Mouse (Mus musculus) heart, postnatal 36 days (tissue): ENCODE data around the gene Otub1. TPM values are rescaled to one million over a fixed set of nuclear protein-coding genes. Genes with fewer than 3 reads are reported as not detected.
A peak's percentile ranks its signal among the peaks of the same experiment; 100 is the strongest.

ENCODE experiments used
- DNase-seq, 2 experiments: peaks; one replicate each; pipeline ENCODE4 v3.0.0; 2021 to 2022
- intact Hi-C: fragments of 180-260 bp; cut with DNase I; formaldehyde crosslinking; loops from one replicate; pipeline ENCODE4 v1.15.1; 2025
- total RNA-seq, 2 experiments: library from RNA; stranded (reverse); gene quantifications; 2 replicates each; pipeline ENCODE4 v1.2.3; 2021

Gene Otub1
- total RNA-seq, result 10 to 100 TPM; 72.2 to 72.6 TPM

DNA sequence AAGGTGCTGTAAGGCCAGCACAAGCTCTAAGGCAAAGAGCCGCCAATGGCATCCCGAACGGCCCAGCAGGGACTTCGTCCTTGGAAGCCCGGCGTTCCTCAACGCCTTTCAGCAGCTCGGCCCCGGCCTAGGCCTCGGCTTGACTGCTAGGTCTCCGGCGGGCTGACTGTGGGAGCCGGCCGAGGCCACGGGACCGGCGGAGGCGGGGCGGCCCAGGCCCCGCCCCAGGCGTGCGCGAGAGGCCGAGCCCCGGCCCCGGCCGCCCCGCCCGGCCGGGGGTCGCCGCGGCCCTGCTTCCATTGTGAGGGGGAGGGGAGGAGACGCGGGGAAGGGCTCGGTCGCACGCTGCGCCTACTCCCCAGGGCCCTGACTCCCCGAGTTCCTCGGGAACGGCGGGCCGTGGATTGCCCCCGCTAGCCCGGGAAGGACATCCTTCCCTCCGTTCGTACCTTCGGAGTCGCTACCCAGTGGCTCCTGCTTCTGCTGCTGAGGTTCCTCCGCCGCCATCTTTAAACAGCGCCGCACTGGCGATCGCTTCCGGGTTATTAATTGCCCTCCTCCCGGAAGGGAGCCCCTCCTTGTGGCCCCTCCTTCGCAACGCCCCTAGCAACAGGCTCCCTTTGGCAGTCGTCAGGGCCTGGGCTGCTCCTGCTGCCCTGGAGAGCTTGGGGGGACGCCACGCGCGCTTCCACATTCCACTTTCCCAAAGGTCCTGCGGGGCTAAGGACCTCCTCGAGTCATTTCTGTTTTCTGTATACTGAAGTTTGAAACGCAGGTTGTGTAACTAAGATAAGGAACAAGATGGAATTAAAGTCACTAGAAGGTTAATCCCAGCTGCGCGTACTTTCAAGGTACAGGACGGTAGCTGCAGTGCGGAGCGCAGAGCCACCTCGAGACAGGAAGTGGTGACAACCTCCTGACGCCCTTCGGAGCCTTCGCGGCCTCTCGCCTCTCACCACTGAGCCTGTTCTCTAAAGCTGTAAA is at the start of gene Otub1:
Otub1 (minus strand) TSS at position 564 of the 984 bp plus-strand sequence.
- DNase-seq, result peak; percentile 92

DNA sequence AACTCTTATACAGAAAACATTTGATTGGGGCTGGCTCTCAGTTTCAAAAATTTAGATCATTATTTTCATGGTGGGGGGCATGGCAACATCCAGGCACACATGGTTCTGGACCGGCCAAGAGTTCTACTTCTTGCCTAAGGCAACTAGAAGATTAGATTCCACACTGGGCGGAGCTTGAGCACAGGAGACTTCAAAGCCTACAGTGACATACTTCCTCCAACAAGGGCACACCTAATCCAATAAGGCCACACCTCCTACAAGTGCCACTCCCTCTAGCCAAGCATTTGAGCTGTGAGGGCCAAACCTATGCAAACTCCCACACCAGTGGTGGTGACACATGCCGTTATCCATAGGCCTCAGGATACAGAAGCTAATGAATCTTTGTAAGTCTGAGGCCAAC is 39.9 kb upstream of the Otub1 start:
- intact Hi-C loops, result no loop called here

More for the DNA sequence above, at the start of gene Otub1:
- intact Hi-C loops, result no loop called here

GRCm38 (mm10) chr19:7240782-7241690 is 34.9 kb upstream of the Otub1 start, which contains the start of gene Naa40:
TSS of gene Naa40 (minus strand) at chr19:7241183.
- peak; percentile 93 for DNase-seq
- intact Hi-C loops, result loop anchor here (2.0 kb wide), 3 partner anchors 28 to 176 kb away; partner anchors contain the start of genes 2700081O15Rik and Mark2

More for the DNA sequence above, 39.9 kb upstream of the Otub1 start:
- no peak for DNase-seq

GRCm38 (mm10) chr19:7240291-7240690 is 34.2 kb upstream of the Otub1 start:
- no peak for DNase-seq
- intact Hi-C loops, result loop anchor here (2.0 kb wide), 3 partner anchors 29 to 177 kb away; partner anchors contain the start of genes 2700081O15Rik and Mark2

DNA sequence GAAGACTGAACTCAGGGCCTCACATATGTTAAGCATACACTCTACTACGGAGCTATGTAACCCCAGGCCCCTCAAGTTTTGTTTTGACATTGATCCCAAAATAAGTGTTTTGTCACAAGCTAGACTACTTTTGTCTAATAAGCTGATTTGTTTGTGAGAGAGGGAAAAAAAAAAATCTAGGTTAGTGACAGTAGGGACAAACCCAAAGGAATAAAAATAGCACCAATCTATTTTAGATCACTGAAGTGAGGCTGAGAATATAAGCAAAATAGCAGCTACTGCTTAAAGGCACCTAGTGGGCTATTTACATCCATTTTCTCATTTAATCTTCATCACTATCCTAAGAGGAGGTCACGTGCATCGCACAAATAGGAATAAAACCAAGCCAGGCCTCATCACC is 33.5 kb upstream of the Otub1 start:
- intact Hi-C loops, result loop anchor here (10.0 kb wide), 1 partner anchor 375 kb away; the partner anchor contains the start of gene Hrasls5
- DNase-seq, result no peak

DNA sequence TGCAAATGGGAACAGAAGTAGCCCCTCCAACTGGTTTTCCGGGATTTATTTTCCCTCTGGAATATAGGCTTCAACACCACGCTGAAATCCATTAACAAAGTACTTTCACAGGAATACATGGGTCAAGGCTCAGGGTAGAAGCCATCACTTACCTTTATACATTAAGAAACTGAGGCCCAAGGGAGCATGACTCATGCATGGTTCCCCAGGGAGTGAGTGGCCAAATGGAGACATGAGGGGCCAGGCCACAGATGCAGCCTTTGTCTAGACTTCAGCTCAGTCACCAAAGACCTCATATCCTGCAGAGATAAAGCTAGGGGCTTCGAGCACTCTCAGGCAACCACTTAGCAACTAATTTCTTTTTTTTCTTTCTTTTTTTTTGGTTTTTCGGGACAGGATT is 30.6 kb upstream of the Otub1 start:
- no peak for DNase-seq
- intact Hi-C loops, result loop anchor here (1.0 to 10.0 kb wide), 2 partner anchors 200 to 378 kb away; partner anchors contain the start of gene Hrasls5

DNA sequence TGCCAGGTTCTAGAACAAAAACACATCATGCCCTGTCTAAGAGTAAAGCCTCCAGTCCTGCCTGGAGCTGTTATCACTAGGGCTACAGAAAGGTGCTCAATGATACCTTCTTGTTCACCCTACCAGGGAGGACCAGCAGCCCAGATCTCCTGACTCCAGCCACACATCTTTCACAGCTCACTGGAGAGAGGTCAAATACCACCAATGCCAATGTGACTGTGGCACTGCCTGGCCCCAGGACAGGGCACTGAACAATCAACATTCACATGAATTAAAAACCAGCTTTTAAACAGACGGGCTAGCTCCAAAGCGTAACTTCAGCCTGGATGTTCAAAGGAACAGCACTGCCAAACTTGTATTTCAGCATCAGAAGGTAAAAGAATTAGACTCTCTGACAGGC is 29.9 kb upstream of the Otub1 start:
- DNase-seq, result no peak
- intact Hi-C loops, result loop anchor here (10.0 kb wide), 1 partner anchor 379 kb away; the partner anchor contains the start of gene Hrasls5

- DNase-seq, result no peak
- intact Hi-C loops, result loop anchor here (2.0 to 10.0 kb wide), 3 partner anchors 27 to 379 kb away; partner anchors contain the start of gene Hrasls5
Measured at GRCm38 (mm10) chr19:7235461-7235860, 29.3 kb upstream of the Otub1 start.

- DNase-seq, result peak; percentile 77
- intact Hi-C loops, result loop anchor here (1.0 to 10.0 kb wide), 4 partner anchors 28 to 380 kb away; partner anchors contain the start of gene Hrasls5
Measured at GRCm38 (mm10) chr19:7234537-7235221, 28.6 kb upstream of the Otub1 start.

DNA sequence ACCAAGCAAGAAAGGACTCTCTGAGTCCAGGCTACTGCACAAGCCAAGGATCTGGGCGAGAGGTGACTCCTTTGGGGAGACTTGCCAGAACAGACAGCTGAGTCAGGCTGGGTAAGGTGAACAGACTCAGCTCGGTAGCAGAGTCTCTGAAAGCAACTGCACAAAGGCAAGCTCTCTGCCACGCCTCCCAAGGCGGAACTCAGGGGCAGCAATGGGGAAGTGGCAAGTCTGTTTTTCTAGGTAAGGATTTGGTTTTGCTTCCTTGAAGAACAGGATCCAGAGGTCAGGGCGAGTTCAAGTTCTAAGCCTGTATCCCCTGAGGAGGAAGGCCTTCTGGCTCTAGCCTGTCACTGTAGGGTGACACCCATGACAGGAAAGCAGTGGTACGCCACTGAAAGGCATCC is 20.4 kb upstream of the Otub1 start:
- intact Hi-C loops, result no loop called here
- DNase-seq, result no peak

DNA sequence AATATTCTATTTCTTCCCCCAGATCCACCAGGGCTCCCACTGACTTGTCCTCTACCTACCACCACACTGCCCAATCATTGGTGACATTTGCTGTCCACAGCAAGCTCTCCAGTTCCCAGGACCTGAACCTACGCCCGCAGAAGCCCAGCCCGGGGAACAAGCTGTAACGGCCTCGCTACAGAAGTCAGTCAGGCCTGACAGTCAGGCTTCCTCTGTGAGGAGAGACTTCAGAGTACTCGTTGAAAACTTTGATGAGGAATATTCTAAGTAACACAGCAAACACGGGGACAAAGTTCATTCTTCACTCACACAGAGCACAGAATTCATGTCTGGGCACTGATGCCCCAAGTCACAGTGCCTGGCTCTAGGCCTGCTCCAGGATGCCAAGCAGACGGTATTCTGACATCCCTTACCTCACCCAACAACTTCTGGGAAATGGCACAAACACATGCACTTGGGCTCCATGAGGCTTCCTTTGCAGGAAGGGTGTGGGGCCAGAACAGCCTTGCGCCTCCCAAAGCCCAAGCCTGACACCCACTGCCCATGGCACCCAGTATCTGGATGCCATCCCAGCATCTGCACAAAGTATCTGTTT is 19.1 kb upstream of the Otub1 start:
- intact Hi-C loops, result no loop called here
- DNase-seq, result no peak

DNA sequence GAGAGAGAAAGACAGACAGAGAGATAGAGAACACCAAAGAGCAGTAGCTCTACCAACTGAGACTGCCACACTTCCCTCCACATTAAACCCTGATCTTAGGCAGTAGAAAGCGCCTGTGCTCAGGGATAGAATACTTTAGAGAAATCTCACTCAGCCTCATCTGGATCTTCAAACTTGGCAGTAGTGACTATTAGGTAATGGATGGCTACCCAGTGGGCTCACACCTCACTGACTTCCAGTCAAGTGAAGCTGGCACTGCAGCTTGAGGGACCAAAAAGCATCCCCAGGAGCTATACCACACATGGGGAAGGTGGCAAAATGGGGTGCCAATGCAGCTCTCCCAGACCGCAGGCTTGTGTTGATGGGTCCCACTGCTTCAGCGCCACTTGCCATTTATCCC is 18.1 kb upstream of the Otub1 start:
- intact Hi-C loops, result no loop called here
- DNase-seq, result no peak

DNA sequence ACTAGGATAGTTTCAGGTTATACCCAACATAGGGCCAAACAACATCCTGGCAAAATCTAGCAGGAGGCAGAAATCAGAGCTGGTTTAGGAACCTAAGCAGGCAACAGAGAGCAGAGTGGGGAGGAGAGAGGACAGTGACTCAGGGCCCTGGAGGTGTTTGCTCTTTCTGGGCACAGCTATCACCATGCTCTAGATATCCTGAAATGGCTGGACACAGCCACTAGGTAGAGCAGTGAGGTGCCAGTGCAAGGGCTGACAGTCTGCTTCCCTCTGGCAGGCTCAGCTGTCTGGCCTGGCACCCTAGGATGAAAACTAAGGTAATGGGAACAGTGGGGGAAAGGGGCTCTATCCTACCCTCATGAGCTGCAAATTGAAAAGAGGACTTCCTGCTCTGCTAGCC is 17.4 kb upstream of the Otub1 start:
- no peak for DNase-seq
- intact Hi-C loops, result no loop called here

DNA sequence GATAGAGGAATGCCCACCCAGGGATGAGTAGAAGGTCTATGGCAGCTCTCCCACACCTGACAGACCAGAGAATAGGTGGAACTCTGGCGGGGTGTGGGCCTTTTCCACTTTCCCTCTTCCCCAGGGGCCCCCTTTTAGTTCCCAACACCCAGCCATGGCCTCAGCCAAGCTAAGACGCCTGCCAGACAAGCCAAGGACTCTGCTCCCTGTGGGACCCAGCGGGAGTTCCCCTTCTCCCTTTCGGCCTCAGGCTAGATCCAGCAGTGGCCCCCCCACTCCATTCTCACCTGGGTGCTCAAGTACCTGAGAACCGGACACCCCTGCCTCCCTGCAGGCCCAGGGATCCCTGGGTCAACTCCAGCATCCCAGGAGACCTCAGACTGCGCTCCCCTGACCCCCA is 16.1 kb upstream of the Otub1 start:
- no peak for DNase-seq
- intact Hi-C loops, result no loop called here

GRCm38 (mm10) chr19:7218753-7219152 is 12.6 kb upstream of the Otub1 start:
- intact Hi-C loops, result no loop called here
- no peak for DNase-seq

DNA sequence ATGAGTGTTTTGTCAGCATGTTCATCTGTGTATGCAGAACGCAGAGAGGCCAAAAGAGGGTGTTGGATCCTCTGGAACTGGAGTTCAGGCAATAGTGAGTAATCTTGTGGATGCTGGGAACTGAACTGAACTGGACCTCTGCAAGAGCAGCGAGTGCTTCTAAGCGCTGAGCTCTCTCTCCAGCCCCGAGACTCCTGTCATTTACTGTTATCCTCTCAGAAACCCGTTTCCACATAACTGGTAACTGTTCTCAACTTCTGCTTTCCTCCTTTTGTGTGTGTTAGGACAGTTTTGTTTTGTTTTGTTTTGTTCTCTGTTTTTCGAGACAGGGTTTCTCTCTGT is 11.8 kb upstream of the Otub1 start:
- no peak for DNase-seq
- intact Hi-C loops, result no loop called here

DNA sequence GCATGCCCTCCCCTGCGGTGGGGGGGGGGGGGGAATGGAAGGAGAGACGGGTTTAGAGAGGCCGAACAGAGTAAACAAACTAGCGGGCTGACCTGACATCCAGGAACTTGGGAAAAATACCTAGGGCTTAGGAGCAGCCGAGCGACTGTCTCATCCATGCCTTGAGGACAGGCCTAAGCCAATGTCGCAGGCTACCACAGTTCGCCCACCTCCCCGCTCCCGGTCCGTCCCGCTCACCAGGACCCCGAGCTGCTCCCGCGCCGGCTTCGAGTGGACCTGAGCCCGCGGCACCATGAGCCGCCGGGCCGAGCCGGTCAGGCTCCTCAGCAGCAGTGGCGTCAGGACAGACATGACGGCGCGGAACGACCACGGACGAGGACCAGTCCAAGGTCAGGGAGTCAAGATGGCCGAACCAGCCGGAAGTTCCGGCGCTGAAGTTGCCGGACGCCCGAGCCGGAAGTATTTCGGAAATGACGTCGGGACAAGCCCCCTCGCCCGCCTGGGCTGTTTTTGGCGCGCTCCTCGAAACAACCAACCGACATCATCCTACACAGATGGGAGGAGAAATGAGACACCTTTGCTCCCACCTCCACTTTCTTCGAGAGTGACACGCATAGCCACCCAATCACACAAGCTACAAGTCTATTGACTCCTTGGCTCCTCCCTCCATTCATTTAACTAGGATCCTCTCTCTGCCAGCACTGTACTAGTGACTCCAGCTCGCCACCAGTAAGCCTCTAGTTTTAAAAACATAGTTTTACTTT is 11.2 kb upstream of the Otub1 start, which contains the start of gene Cox8a:
Cox8a (minus strand) TSS at position 455 of the 764 bp plus-strand sequence.
- intact Hi-C loops, result no loop called here

GRCm38 (mm10) chr19:7214484-7214883 is 8.4 kb upstream of the Otub1 start:
- intact Hi-C loops, result no loop called here
- no peak for DNase-seq

More for the DNA sequence above, 11.2 kb upstream of the Otub1 start, which contains the start of gene Cox8a:
- DNase-seq, result peak; percentile 94 to 95

GRCm38 (mm10) chr19:7213010-7213409 is 6.9 kb upstream of the Otub1 start:
- intact Hi-C loops, result no loop called here
- DNase-seq, result no peak
